Mouse (Mus musculus) embryonic stem cell, embryonic (primary cell): ENCODE data around the gene Ttc28.

ENCODE experiments used
- CTCF ChIA-PET, 4 experiments: fragments of 300-600 bp in 2 of 4; fragments of 350-600 bp in 2 of 4; sonication (Branson Sonifier 250); formaldehyde crosslinking; loops; one replicate each; lab custom pipeline; 2022; ENCODE audit warnings: inconsistent platforms in 2 of 4; lab: Charles Lee
- POLR2A ChIA-PET, 4 experiments: fragments of 300-600 bp in 2 of 4; fragments of 350-600 bp in 2 of 4; sonication (Branson Sonifier 250); formaldehyde crosslinking; loops; one replicate each; lab custom pipeline; 2022; ENCODE audit warnings: antibody characterized with exemption in 4 of 4, inconsistent platforms in 1 of 4; lab: Charles Lee

The Ttc28 gene

GRCm38 (mm10) chr5:111007900-111008299, 128.3 kb downstream of the Ttc28 start:
- CTCF ChIA-PET = no interaction called here
- POLR2A ChIA-PET = interaction anchor here in 1 of 4 experiments (0.6 kb wide), 2 partner anchors 367 to 648 kb away, joined by 3 to 4 read pairs; no protein-coding TSS in a partner anchor

- ChIA-PET POLR2A (interaction anchor here in 1 of 4 experiments (0.6 kb wide), 1 partner anchor 648 kb away, joined by 4 read pairs; no protein-coding TSS in a partner anchor), CTCF (no interaction called here)
These were observed 128.8 kb downstream of the Ttc28 start for GRCm38 (mm10) chr5:111008431-111008830.

- ChIA-PET CTCF (interaction anchor here in 3 of 4 experiments (0.5 to 1.2 kb wide), 5 partner anchors 197 to 742 kb away, joined by 3 read pairs; partner anchors contain the start of gene Pgam5 (in 1 of the 3)), POLR2A (interaction anchor here in 2 of 4 experiments (0.5 to 1.2 kb wide), 4 partner anchors 21 to 102 kb away, joined by 3 to 4 read pairs (median 3); no protein-coding TSS in a partner anchor)
These were observed 131.7 kb downstream of the Ttc28 start for GRCm38 (mm10) chr5:111011271-111011670.

- ChIA-PET POLR2A (interaction anchor here in 1 of 4 experiments (0.8 to 1.2 kb wide), 3 partner anchors 13 to 101 kb away, joined by 3 read pairs; no protein-coding TSS in a partner anchor), CTCF (interaction anchor here in 3 of 4 experiments (0.6 to 1.2 kb wide), 4 partner anchors 196 to 743 kb away, joined by 3 read pairs; partner anchors contain the start of gene Pgam5 (in 1 of the 3))
These were observed 132.5 kb downstream of the Ttc28 start for GRCm38 (mm10) chr5:111012064-111012463.

GRCm38 (mm10) chr5:111012587-111012986, 133.0 kb downstream of the Ttc28 start:
- POLR2A ChIA-PET = interaction anchor here in 2 of 4 experiments (0.6 to 1.0 kb wide), 2 partner anchors 12 to 148 kb away, joined by 3 read pairs; no protein-coding TSS in a partner anchor

DNA sequence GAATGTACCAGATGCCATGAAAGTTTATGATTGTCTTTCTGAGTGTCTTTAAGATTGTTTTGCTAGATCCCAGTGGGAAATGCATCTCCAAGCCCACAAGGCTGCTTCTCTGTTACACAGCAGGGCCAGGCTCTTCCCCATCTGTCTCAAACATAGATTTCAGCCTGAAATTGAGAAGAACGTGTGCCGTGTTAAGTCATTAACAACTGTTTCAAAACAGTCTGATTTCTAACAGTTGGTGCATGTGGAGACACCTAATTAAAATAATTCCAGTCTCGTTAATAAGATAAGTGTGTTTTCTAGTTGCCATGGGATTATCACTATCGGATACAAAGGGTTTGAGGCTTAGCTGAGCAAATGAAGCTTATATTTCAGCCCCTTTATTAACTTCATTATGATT, 135.4 kb downstream of the Ttc28 start:
- ChIA-PET POLR2A (no interaction called here), CTCF (no interaction called here)

More at GRCm38 (mm10) chr5:111012587-111012986, 133.0 kb downstream of the Ttc28 start:
- CTCF ChIA-PET = no interaction called here

- POLR2A ChIA-PET = no interaction called here
These were observed 137.7 kb downstream of the Ttc28 start for GRCm38 (mm10) chr5:111017319-111017718.

GRCm38 (mm10) chr5:111022339-111022738, 142.7 kb downstream of the Ttc28 start:
- POLR2A ChIA-PET = no interaction called here
- CTCF ChIA-PET = no interaction called here

More at GRCm38 (mm10) chr5:111017319-111017718, 137.7 kb downstream of the Ttc28 start:
- CTCF ChIA-PET = interaction anchor here in 3 of 4 experiments (0.6 to 0.7 kb wide), 4 partner anchors 34 to 302 kb away, joined by 3 to 6 read pairs (median 3); no protein-coding TSS in a partner anchor

DNA sequence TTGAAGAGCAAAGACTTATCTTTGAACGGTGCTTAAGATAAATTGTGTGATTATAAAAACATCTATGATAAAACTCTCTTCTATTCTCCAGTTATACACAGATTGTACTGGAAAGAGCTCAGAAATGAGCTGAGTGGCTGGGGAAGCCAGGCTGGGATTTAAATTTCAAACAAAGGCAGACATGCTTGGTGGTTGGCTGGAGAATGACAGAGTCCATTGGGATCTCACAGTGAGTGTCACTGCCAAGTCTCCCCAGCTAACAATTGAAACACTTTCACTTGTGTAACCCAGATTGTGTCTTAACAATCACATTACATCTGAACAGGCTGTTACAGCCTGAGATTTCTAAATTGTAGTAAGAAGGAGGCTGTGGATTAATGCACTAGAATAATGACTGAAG, 143.3 kb downstream of the Ttc28 start:
- POLR2A ChIA-PET = no interaction called here
- CTCF ChIA-PET = no interaction called here

DNA sequence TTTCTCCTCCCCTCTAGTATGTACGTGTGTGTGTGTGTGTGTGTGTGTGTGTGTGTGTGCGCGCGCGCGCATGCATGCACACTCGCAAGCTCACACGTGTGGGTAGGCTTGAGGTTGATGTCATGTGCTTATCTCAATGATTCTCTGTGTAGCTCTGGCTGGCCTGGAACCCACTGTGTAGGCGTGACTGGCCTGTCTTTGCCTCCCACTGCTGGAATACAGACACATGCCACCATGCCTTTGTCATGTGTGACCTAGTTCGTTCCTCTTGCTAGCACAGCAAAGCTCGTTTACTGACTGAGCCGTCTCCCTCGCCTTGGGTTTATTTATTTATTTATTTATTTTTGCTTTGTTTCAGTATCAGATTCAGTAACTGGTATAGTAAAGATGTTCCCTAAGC, 145.0 kb downstream of the Ttc28 start:
- ChIA-PET CTCF (interaction anchor here in 2 of 4 experiments (0.7 to 1.3 kb wide), 2 partner anchors 184 to 223 kb away, joined by 4 read pairs; no protein-coding TSS in a partner anchor), POLR2A (interaction anchor here in 3 of 4 experiments (0.7 to 1.5 kb wide), 4 partner anchors 12 to 98 kb away, joined by 3 read pairs; no protein-coding TSS in a partner anchor)

- ChIA-PET POLR2A (interaction anchor here in 1 of 4 experiments (0.9 kb wide), 2 partner anchors 11 to 146 kb away, joined by 3 read pairs; no protein-coding TSS in a partner anchor), CTCF (interaction anchor here in 3 of 4 experiments (0.6 to 1.3 kb wide), 3 partner anchors 70 to 183 kb away, joined by 3 to 7 read pairs (median 4); no protein-coding TSS in a partner anchor)
These were observed 145.9 kb downstream of the Ttc28 start for GRCm38 (mm10) chr5:111025476-111025875.

GRCm38 (mm10) chr5:111026209-111026608, 146.6 kb downstream of the Ttc28 start:
- CTCF ChIA-PET = interaction anchor here in 1 of 4 experiments (1.1 kb wide), 1 partner anchor 182 kb away, joined by 7 read pairs; no protein-coding TSS in a partner anchor

GRCm38 (mm10) chr5:111028340-111028739, 148.7 kb downstream of the Ttc28 start:
- POLR2A ChIA-PET = no interaction called here
- CTCF ChIA-PET = no interaction called here

More at GRCm38 (mm10) chr5:111026209-111026608, 146.6 kb downstream of the Ttc28 start:
- POLR2A ChIA-PET = interaction anchor here in 2 of 4 experiments (0.6 to 0.8 kb wide), 2 partner anchors 31 to 466 kb away, joined by 3 read pairs; no protein-coding TSS in a partner anchor

DNA sequence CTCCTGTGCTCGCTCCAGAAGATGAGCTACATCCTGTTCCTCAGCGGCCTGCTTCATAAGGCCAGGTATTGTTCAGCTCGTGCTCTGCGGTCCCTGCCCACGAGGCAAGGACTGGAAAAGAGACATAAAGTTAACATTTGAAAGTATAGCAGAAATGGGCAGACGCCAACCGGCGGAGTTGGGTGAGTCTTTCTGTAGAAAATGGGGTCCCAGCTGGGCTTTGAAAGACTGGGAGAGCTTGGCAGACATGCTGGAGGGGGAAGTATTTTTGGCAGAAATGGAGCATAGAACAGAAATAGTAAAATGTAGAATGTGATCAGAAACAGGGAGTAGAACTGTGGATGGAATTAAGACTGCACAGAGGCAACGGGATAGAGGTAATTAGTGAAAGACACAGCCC, 149.3 kb downstream of the Ttc28 start:
- ChIA-PET CTCF (no interaction called here), POLR2A (interaction anchor here in 1 of 4 experiments (0.6 kb wide), 1 partner anchor 35 kb away, joined by 4 read pairs; no protein-coding TSS in a partner anchor)

DNA sequence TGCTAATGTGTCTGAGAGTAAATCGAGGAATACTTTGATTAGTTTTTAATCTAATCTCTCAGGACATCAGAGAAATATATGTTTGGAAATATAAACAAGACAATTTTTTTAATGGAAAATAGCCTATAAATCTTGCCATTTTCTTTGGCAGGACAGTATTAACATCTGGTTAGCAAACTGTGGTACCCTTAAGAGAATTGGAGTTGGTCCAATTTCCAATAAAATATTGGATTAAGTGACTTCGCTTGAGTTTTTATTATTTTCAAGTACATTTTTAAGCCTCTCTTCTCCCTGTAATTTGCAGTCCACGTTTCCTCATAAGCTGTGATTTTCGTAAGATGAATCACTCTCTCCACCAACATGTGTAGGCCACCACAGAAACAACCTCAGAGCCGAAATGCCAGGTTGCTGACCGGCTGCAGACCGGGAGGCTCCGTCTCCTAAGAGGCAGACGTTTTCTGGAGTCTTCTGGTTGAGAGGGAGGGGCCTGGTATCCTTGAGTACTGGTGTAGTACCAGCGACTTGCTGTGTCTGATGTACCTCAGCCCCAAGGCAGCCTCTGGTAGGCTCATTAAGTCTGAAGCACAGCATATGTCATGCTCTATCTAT, 153.2 kb downstream of the Ttc28 start:
- ChIA-PET POLR2A (no interaction called here), CTCF (interaction anchor here in 1 of 4 experiments (0.6 kb wide), 1 partner anchor 13 kb away, joined by 3 read pairs; no protein-coding TSS in a partner anchor)

GRCm38 (mm10) chr5:111033489-111033888, 153.9 kb downstream of the Ttc28 start:
- POLR2A ChIA-PET = no interaction called here
- CTCF ChIA-PET = interaction anchor here in 2 of 4 experiments (0.6 kb wide), 2 partner anchors 14 to 118 kb away, joined by 3 read pairs; no protein-coding TSS in a partner anchor

DNA sequence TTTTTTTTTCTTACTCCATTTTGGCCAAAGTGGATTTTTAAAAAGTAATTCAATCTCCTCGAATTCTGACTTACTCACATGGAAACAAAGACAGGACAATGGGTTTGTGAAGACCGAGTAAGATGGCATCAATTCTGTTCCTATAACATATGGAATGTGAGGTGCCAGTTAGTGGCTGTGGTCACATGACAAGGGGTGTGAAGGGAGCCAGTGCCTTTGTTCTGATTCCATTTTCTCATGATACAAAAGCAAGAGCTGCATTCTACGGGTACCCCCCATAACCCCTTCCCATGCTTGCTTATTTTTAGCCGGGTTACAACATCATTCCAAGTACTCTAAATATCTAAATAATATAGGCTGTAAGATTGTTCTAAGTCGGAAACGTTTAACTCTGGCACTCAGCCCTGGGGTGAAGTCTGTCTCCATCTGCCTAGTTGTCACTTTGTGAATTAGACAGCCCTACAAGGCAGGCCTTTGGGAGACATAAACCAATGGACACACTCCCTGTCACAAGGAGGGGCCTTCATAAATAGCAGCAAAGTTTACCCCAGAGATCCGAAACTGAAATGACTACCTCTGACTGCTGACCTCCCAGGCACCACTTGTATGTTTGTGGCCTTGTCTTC, 157.6 kb downstream of the Ttc28 start:
- ChIA-PET CTCF (no interaction called here), POLR2A (no interaction called here)

DNA sequence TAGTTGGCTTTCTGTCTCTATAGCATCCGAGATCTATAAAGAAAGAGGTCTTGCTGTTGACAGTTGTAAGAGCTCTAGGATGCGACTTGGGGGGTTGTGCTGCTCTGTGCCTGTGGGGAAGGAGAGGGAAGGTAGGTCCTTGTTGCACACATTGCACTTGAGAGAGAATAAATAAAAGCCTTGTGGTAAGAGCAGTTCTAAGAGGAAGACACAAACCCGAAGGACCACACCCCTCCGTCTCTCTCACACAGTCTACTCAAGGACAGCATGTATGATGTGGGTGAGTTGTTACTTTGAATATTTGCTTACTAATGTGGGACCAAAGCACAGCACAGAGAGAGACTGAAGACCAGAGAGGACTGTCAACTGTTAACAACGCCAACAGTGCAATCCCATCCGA, 160.2 kb downstream of the Ttc28 start:
- POLR2A ChIA-PET = interaction anchor here in 2 of 4 experiments (0.6 kb wide), 2 partner anchors 142 to 413 kb away, joined by 3 to 4 read pairs; no protein-coding TSS in a partner anchor
- CTCF ChIA-PET = interaction anchor here in 1 of 4 experiments (0.6 kb wide), 1 partner anchor 140 kb away, joined by 3 read pairs; no protein-coding TSS in a partner anchor
